Comparison of ENCODE assay signal across 17 mouse cellular contexts in the genomic region with DNA sequence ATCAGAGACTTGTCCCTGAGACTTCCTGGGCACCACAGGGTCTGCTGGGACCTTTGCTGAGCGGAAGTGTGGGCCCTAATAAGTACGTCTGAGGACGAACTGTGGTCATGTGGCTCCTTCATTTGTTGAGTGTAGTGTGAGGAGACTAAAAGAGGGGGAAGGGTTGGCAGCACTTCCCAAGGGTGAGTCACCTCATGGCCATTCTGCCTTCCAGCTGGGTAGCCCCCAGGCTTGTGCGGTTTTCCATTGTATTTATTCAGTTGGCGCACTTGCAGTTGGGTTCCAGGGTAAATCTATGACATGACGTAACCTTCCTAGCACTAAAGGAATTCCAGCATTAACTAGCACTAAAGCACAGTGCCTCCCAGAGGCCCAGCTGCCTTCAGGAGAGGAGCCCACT. TPM values are rescaled to one million over a fixed set of nuclear protein-coding genes. Genes with fewer than 3 reads are reported as not detected.
DNase-seq lines count a peak whose midpoint lies in the region; ATAC-seq and TF ChIP-seq lines count a peak whose summit lies in the region.
"Had no signal": no experiment of that assay in that cellular context is flagged by ENCODE, and none has a peak within 500 bp of the region (broad histone marks: within the 10 kb centered on the region; RNA-seq: fewer than 3 reads in every experiment).

No protein-coding gene starts in this region.

- H3K27ac ChIP-seq in forebrain, postnatal 0 days (ENCODE audit: low read depth, low read length), result no peak overlapping the region
- no peak overlapping the region for H3K27ac ChIP-seq in forebrain, embryonic 13.5 days
- peak overlapping the region; percentile 18 for H3K27ac ChIP-seq in heart, postnatal 0 days (ENCODE audit: low read depth)
- H3K27ac ChIP-seq in liver, postnatal 0 days (ENCODE audit: low read depth), result peak overlapping the region; percentile 84
- H3K27ac ChIP-seq: hindbrain, postnatal 0 days; liver, embryonic 13.5 days; midbrain, embryonic 12.5 days; stomach, postnatal 0 days had no signal

- no peaks in the 10 kb centered on the region for H3K9me3 ChIP-seq in forebrain, postnatal 0 days (ENCODE audit: low read length)
- no peaks in the 10 kb centered on the region for H3K9me3 ChIP-seq in forebrain, embryonic 13.5 days (replicated peaks)
- no peaks in the 10 kb centered on the region for H3K9me3 ChIP-seq in heart, postnatal 0 days (replicated peaks; ENCODE audit: control insufficient read depth, low read length)
- H3K9me3 ChIP-seq in liver, postnatal 0 days (ENCODE audit: low read length), result no peaks in the 10 kb centered on the region
- H3K9me3 ChIP-seq: liver, embryonic 13.5 days; midbrain, embryonic 12.5 days had no signal

- H3K9ac ChIP-seq in forebrain, postnatal 0 days, result no peak overlapping the region
- H3K9ac ChIP-seq in forebrain, embryonic 13.5 days, result no peak overlapping the region
- no peak overlapping the region for H3K9ac ChIP-seq in heart, postnatal 0 days (replicated peaks; ENCODE audit: low read depth, low read length)
- H3K9ac ChIP-seq in liver, postnatal 0 days (replicated peaks), result no peak overlapping the region
- H3K9ac ChIP-seq: liver, embryonic 13.5 days; midbrain, embryonic 12.5 days had no signal

- TF ChIP-seq EP300 in heart, postnatal 0 days (IDR thresholded peaks at IDR 0.05; ENCODE audit: low read depth), result no peak
- no peak for TF ChIP-seq EP300 in liver, postnatal 0 days (IDR thresholded peaks at IDR 0.05; ENCODE audit: low read depth)

- H3K4me3 ChIP-seq in forebrain, postnatal 0 days (ENCODE audit: low read depth, low read length), result no peak overlapping the region
- no peak overlapping the region for H3K4me3 ChIP-seq in forebrain, embryonic 13.5 days
- no peak overlapping the region for H3K4me3 ChIP-seq in heart, postnatal 0 days (ENCODE audit: low read depth, low read length)
- H3K4me3 ChIP-seq in liver, postnatal 0 days (ENCODE audit: low read depth, low read length), result no peak overlapping the region
- H3K4me3 ChIP-seq: liver, embryonic 13.5 days; midbrain, embryonic 12.5 days had no signal

- H3K27me3 ChIP-seq in forebrain, postnatal 0 days (ENCODE audit: insufficient read depth, low read length), result no peaks in the 10 kb centered on the region
- no peaks in the 10 kb centered on the region for H3K27me3 ChIP-seq in forebrain, embryonic 13.5 days
- H3K27me3 ChIP-seq in heart, postnatal 0 days (ENCODE audit: control insufficient read depth, insufficient read depth, low read length), result no peaks in the 10 kb centered on the region
- no peaks in the 10 kb centered on the region for H3K27me3 ChIP-seq in liver, postnatal 0 days (ENCODE audit: insufficient read depth, low read length)
- H3K27me3 ChIP-seq: liver, embryonic 13.5 days; midbrain, embryonic 12.5 days had no signal

- WGBS in forebrain, postnatal 0 days, result 64% methylated on average over 6 of the region's 6 CpGs
- 82% methylated on average over 6 of the region's 6 CpGs for WGBS in forebrain, embryonic 13.5 days
- 55% methylated on average over 6 of the region's 6 CpGs for WGBS in heart, postnatal 0 days
- 87% methylated on average over 6 of the region's 6 CpGs for WGBS in liver, postnatal 0 days (ENCODE audit: insufficient replicate concordance)

- H3K4me1 ChIP-seq in forebrain, postnatal 0 days (ENCODE audit: insufficient read depth), result peaks cover 1% of the 10 kb centered on the region; the same call in 1 of the 2 replicates
- no peaks in the 10 kb centered on the region for H3K4me1 ChIP-seq in forebrain, embryonic 13.5 days
- peaks cover 8% of the 10 kb centered on the region; the same call in 1 of the 2 replicates for H3K4me1 ChIP-seq in heart, postnatal 0 days (ENCODE audit: control insufficient read depth, insufficient read depth)
- peaks cover 13% of the 10 kb centered on the region for H3K4me1 ChIP-seq in liver, postnatal 0 days (ENCODE audit: insufficient read depth)
- H3K4me1 ChIP-seq: midbrain, embryonic 12.5 days had no signal

- no peak overlapping the region for H3K4me2 ChIP-seq in forebrain, postnatal 0 days (ENCODE audit: low read depth)
- no peak overlapping the region for H3K4me2 ChIP-seq in forebrain, embryonic 13.5 days
- no peak overlapping the region for H3K4me2 ChIP-seq in heart, postnatal 0 days (ENCODE audit: low read depth, low read length)
- H3K4me2 ChIP-seq in liver, postnatal 0 days (ENCODE audit: low read depth, low read length), result no peak overlapping the region
- H3K4me2 ChIP-seq: liver, embryonic 13.5 days; midbrain, embryonic 12.5 days had no signal

- peaks cover 71% of the 10 kb centered on the region for H3K36me3 ChIP-seq in forebrain, postnatal 0 days (ENCODE audit: insufficient read depth)
- H3K36me3 ChIP-seq in forebrain, embryonic 13.5 days (ENCODE audit: poor library complexity, severe bottlenecking), result peaks cover 73% of the 10 kb centered on the region
- H3K36me3 ChIP-seq in heart, postnatal 0 days (replicated peaks; ENCODE audit: control insufficient read depth, insufficient read depth, low read length), result peaks cover 53% of the 10 kb centered on the region
- peaks cover 53% of the 10 kb centered on the region for H3K36me3 ChIP-seq in liver, postnatal 0 days (replicated peaks; ENCODE audit: insufficient read depth, low read length)

- no peak for TF ChIP-seq CTCF in forebrain, postnatal 0 days (IDR thresholded peaks at IDR 0.05; ENCODE audit: low read depth)
- no peak for TF ChIP-seq CTCF in heart, postnatal 0 days (IDR thresholded peaks at IDR 0.05; ENCODE audit: low read depth)
- TF ChIP-seq CTCF in liver, postnatal 0 days (IDR thresholded peaks at IDR 0.05; ENCODE audit: low read depth), result no peak

- DNase-seq in forebrain, postnatal 0 days, result no peak
- DNase-seq in heart, postnatal 0 days (ENCODE audit: low spot score), result peak; percentile 20
- DNase-seq in heart, postnatal 36 days, result no peak
- DNase-seq in lung, postnatal 10 days, result peak; percentile 32
- DNase-seq in lung, postnatal 14 days, result no peak
- DNase-seq in liver, postnatal 0 days, result no peak
- no peak for DNase-seq in ovary, postnatal 36 days (ENCODE audit: low spot score)
- DNase-seq: cerebellum, adult 11 months; cerebellum, postnatal 14 days; gastrocnemius, postnatal 14 days; kidney, adult 9 months; liver, embryonic 13.5 days; thymus, postnatal 14 days had no signal

- ATAC-seq in forebrain, postnatal 0 days, result peak; percentile 32
- ATAC-seq in forebrain, embryonic 13.5 days, result no peak
- ATAC-seq in heart, postnatal 0 days (ENCODE audit: insufficient read depth, low read depth), result peak; percentile 63; the same call in 1 of the 2 replicates
- ATAC-seq in liver, postnatal 0 days, result peak; percentile 32; the same call in 1 of the 2 replicates
- ATAC-seq: hindbrain, postnatal 0 days had no signal

- intact Hi-C loops in heart, postnatal 36 days (cut with DNase I), result no loop called here

RNA-seq across cellular contexts. Expression of a gene that starts 25.1 kb away (rescaled TPM):
- 51.5 and 56.0 TPM in 2 replicates for total RNA-seq in forebrain, postnatal 0 days (2014; rRNA removed)
- 42.7 and 46.6 TPM in 2 replicates for polyA plus RNA-seq in forebrain, postnatal 0 days (2015; fragmentation: Nextera tagmentation; extraction: Ambion mirVana)
- polyA plus RNA-seq in forebrain, embryonic 13.5 days (2015; fragmentation: Nextera tagmentation; extraction: Ambion mirVana), result 40.9 and 42.7 TPM in 2 replicates
- total RNA-seq in heart, postnatal 0 days (2014; rRNA removed; ENCODE audit: low replicate concordance), result 32.9 and 38.0 TPM in 2 replicates
- polyA plus RNA-seq in heart, postnatal 0 days (2015; fragmentation: Nextera tagmentation; extraction: Ambion mirVana), result 20.7 and 23.2 TPM in 2 replicates
- 10 to 100 TPM; 29.8 to 31.9 TPM for total RNA-seq in heart, postnatal 36 days (2021)
- 37.9 and 41.0 TPM in 2 replicates for polyA plus RNA-seq in liver, postnatal 0 days (2015; fragmentation: Nextera tagmentation; extraction: Ambion mirVana)

RNA-seq across cellular contexts. Expression of a gene that starts 25.2 kb away (rescaled TPM):
- total RNA-seq in forebrain, postnatal 0 days (2014; rRNA removed), result 2.7 and 3.0 TPM in 2 replicates
- polyA plus RNA-seq in forebrain, postnatal 0 days (2015; fragmentation: Nextera tagmentation; extraction: Ambion mirVana), result 0.59 and 1.1 TPM in 2 replicates
- polyA plus RNA-seq in forebrain, embryonic 13.5 days (2015; fragmentation: Nextera tagmentation; extraction: Ambion mirVana), result 0.87 and 1.8 TPM in 2 replicates
- 3.7 and 6.1 TPM in 2 replicates for total RNA-seq in heart, postnatal 0 days (2014; rRNA removed; ENCODE audit: low replicate concordance)
- 1.8 and 2.2 TPM in 2 replicates for polyA plus RNA-seq in heart, postnatal 0 days (2015; fragmentation: Nextera tagmentation; extraction: Ambion mirVana)
- 10 to 100 TPM; 19.8 to 23.8 TPM for total RNA-seq in heart, postnatal 36 days (2021)
- 5.9 and 6.5 TPM in 2 replicates for polyA plus RNA-seq in liver, postnatal 0 days (2015; fragmentation: Nextera tagmentation; extraction: Ambion mirVana)

RNA-seq across cellular contexts. Expression of a gene that starts 25.6 kb away (rescaled TPM):
- total RNA-seq in forebrain, postnatal 0 days (2014; rRNA removed), result 80.3 and 80.6 TPM in 2 replicates
- 71.3 and 92.3 TPM in 2 replicates for polyA plus RNA-seq in forebrain, postnatal 0 days (2015; fragmentation: Nextera tagmentation; extraction: Ambion mirVana)
- polyA plus RNA-seq in forebrain, embryonic 13.5 days (2015; fragmentation: Nextera tagmentation; extraction: Ambion mirVana), result 57.2 and 60.8 TPM in 2 replicates
- total RNA-seq in heart, postnatal 0 days (2014; rRNA removed; ENCODE audit: low replicate concordance), result 41.2 and 53.7 TPM in 2 replicates
- 36.8 and 41.7 TPM in 2 replicates for polyA plus RNA-seq in heart, postnatal 0 days (2015; fragmentation: Nextera tagmentation; extraction: Ambion mirVana)
- 100 to 1,000 TPM; 138 to 149 TPM for total RNA-seq in heart, postnatal 36 days (2021)
- polyA plus RNA-seq in liver, postnatal 0 days (2015; fragmentation: Nextera tagmentation; extraction: Ambion mirVana), result 31.6 and 42.8 TPM in 2 replicates

Comparison
In these comparisons a context has a peak if more than half of its experiments do, and no peak if none do; other contexts are left out.
1. DNase-seq: peak in heart, postnatal 0 days (single experiment) and lung, postnatal 10 days (single experiment); none in forebrain, postnatal 0 days (single experiment), heart, postnatal 36 days (0 of 2), lung, postnatal 14 days (single experiment), liver, postnatal 0 days (single experiment) and ovary, postnatal 36 days (single experiment).
2. H3K27ac ChIP-seq: peak in heart, postnatal 0 days (single experiment) and liver, postnatal 0 days (single experiment); none in forebrain, postnatal 0 days (single experiment) and forebrain, embryonic 13.5 days (single experiment).